Mouse (Mus musculus): ENCODE results near the gene Gm4631.
"Not testable (repeated sequence)": the region's sequence is repeated elsewhere in the genome, so short reads cannot be mapped to it uniquely, and the experiment has no call there.

Gene Gm4631
- long read RNA-seq, experiment 1, full-length matches to known transcripts, result 1 of 6 reads
- long read RNA-seq, experiment 1, partial matches to known transcripts, result 4 of 6 reads
- long read RNA-seq, experiment 1, other reads (novel, unspliced or antisense), result 1 of 6 reads
- long read RNA-seq, experiment 2, partial matches to known transcripts, result 6 of 6 reads
- long read RNA-seq, experiment 2, other reads (novel, unspliced or antisense), result 0 of 6 reads

- intact Hi-C loops (cut with DNase I), result not testable (repeated sequence)
These were observed at the start of gene Gm4631 for GRCm38 (mm10) chr2:175338097-175338496. TSS of gene Gm4631 (minus strand) at chr2:175338197.

- intact Hi-C loops (cut with DNase I), result not testable (repeated sequence)
These were observed 34.1 kb upstream of the Gm4631 start, which contains the start of gene Zfp968 for GRCm38 (mm10) chr2:175372136-175372535. TSS of gene Zfp968 (plus strand) at chr2:175372436.

- intact Hi-C loops (cut with DNase I), result not testable (repeated sequence)
These were observed 63.2 kb downstream of the Gm4631 start, which contains the start of gene Gm14440 for GRCm38 (mm10) chr2:175274825-175275224. TSS of gene Gm14440 (plus strand) at chr2:175275125.
